Mouse (Mus musculus) limb, embryonic 12.5 days (tissue): Measurements from ENCODE around the gene Gm21992. TPM values are rescaled to one million over a fixed set of nuclear protein-coding genes. Genes with fewer than 3 reads are reported as not detected.
"Not testable (repeated sequence)": the region's sequence is repeated elsewhere in the genome, so short reads cannot be mapped to it uniquely, and the experiment has no call there.

Experiments
- ATAC-seq: fragments of 200-750 bp; cut with Nextera tagmentation; 2 replicates; pipeline ENCODE4 v1.8.0; 2017; ENCODE audit warnings: low read depth, moderate TSS enrichment; ENCODE audit not compliant: insufficient number of reproducible peaks, insufficient read depth, low FRiP score, low TSS enrichment
- H3K27ac ChIP-seq: fragments of 300-500 bp; sonication (generic); 2 replicates; pipeline ENCODE4 v1.5.1; 2016; ENCODE audit warnings: mild to moderate bottlenecking, moderate library complexity
- H3K27me3 ChIP-seq: fragments of 300-500 bp; sonication (generic); 2 replicates; pipeline ENCODE4 v1.6.1; 2016; ENCODE audit warnings: mild to moderate bottlenecking, moderate library complexity
- H3K36me3 ChIP-seq: fragments of 300-500 bp; sonication (generic); 2 replicates; pipeline ENCODE4 v1.6.1; 2016; ENCODE audit warnings: mild to moderate bottlenecking, moderate library complexity
- H3K4me1 ChIP-seq: fragments of 300-500 bp; sonication (generic); replicated peaks from 2 replicates; pipeline ENCODE4 v1.6.1; 2016
- H3K4me2 ChIP-seq: fragments of 300-500 bp; sonication (generic); 2 replicates; pipeline ENCODE4 v1.6.1; 2016; ENCODE audit warnings: mild to moderate bottlenecking, moderate library complexity
- H3K4me3 ChIP-seq: fragments of 300-500 bp; sonication (generic); replicated peaks from 2 replicates; pipeline ENCODE4 v1.5.1; 2016; ENCODE audit warnings: mild to moderate bottlenecking
- H3K9ac ChIP-seq: fragments of 300-500 bp; sonication (generic); replicated peaks from 2 replicates; pipeline ENCODE4 v1.6.1; 2016; ENCODE audit warnings: mild to moderate bottlenecking, moderate library complexity
- H3K9me3 ChIP-seq: fragments of 300-500 bp; sonication (generic); 2 replicates; pipeline ENCODE4 v1.6.1; 2016; ENCODE audit warnings: mild to moderate bottlenecking, moderate library complexity
- WGBS: fragments of 180-500 bp; shearing (Covaris S2); methylation state at CpG from one replicate; pipeline ENCODE4 v1.1.7; 2016; 5-methylcytosine and 5-hydroxymethylcytosine counted together
- polyA plus RNA-seq: library from polyadenylated mRNA; unstranded; fragments of >200 nt; fragmentation: Nextera tagmentation; extraction: Ambion mirVana; gene quantifications from 2 replicates; pipeline ENCODE4 v1.2.1, GENCODE M21; 2016

Gm21992 gene
- polyA plus RNA-seq, 1 experiment from 2014 or later: 57.2 TPM

DNA sequence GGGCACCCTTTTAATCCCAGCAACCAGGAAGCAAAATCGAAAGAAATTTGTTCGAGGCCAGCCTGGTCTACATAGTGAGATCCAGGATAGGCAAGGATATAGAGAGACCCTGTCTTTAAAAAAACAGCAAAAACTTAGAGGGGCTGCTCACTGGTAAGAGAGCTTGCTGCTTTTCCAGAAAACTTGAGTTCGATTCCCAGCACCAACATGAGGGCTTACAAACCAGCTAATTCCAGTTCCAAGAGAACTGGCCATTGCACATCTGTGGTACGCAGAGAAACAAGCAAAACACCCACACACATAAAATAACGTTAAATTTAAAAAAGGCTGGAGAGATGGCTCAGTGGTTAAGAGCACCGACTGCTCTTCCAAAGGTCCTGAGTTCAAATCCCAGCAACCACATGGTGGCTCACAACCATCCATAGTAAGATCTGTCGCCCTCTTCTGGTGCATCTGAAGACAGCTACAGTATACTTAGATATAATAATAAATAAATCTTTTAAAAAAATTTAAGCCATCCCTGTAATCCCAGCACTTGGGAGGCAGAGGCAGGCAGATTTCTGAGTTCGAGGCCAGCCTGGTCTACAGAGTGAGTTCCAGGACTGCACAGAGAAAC is 1.0 kb upstream of the Gm21992 start:
- not testable (repeated sequence) for H3K9me3 ChIP-seq, H3K27me3 ChIP-seq, ATAC-seq, H3K36me3 ChIP-seq
- Histone ChIP-seq H3K4me1 (peaks cover 24% of the 10 kb centered on the region), H3K27ac (peak overlapping the region; percentile 95; the same call in 1 of the 2 replicates), H3K4me2 (peak overlapping the region; percentile 91), H3K4me3 (peak overlapping the region; percentile 85), H3K9ac (peak overlapping the region; percentile 84)
- 78% methylated on average over 8 of the region's 8 CpGs for WGBS

DNA sequence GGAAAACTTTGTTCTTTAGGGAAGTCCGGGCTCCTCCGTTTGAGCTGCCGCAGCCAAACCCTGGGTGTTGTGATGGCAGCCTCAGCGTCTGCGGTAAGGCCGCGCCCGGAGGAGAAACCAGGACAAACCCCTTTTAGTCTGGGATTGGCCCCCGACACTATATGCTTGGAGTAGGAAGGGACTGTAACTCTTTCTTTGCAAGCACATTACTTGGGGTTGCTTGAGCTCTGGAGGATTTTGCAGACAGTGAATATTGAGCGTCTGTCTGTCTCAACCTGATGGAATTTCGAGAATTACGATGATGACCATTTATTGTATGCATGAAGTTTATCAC is 464 bp upstream of the Gm21992 start:
- peaks cover 24% of the 10 kb centered on the region for H3K4me1 ChIP-seq
- H3K9me3 ChIP-seq: no peaks in the 10 kb centered on the region
- H3K36me3 ChIP-seq: no peaks in the 10 kb centered on the region
- H3K9ac ChIP-seq: peak overlapping the region; percentile 84
- no peaks in the 10 kb centered on the region for H3K27me3 ChIP-seq
- peak overlapping the region; percentile 91 for H3K4me2 ChIP-seq
- peak overlapping the region; percentile 95 for H3K27ac ChIP-seq
- ATAC-seq: no peak
- WGBS: 7% methylated on average over 12 of the region's 12 CpGs
- peak overlapping the region; percentile 85 for H3K4me3 ChIP-seq

DNA sequence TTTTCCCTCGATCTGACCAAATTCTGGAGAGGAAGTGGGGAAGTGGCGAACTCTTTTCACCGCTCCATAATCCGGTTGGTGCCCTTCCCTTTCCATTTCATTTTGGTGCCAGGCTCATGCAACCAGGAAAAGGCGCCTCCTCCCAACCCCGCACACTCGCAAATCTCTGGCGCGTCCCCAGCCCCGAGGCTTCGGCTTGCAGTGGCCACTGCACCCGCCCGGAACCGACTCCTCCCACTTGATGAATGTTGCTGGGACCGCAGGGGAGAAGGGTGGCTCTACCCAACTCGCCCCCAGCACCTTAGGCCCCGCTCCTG is 708 bp downstream of the Gm21992 start:
- Histone ChIP-seq H3K27me3 (no peaks in the 10 kb centered on the region), H3K4me2 (peak overlapping the region; percentile 91), H3K4me1 (peaks cover 24% of the 10 kb centered on the region), H3K4me3 (peak overlapping the region; percentile 85), H3K9me3 (no peaks in the 10 kb centered on the region), H3K27ac (peak overlapping the region; percentile 95), H3K9ac (peak overlapping the region; percentile 80), H3K36me3 (no peaks in the 10 kb centered on the region)
- ATAC-seq: no peak; the same call in 1 of the 2 replicates
- under 1% methylated on average over 17 of the region's 17 CpGs for WGBS

DNA sequence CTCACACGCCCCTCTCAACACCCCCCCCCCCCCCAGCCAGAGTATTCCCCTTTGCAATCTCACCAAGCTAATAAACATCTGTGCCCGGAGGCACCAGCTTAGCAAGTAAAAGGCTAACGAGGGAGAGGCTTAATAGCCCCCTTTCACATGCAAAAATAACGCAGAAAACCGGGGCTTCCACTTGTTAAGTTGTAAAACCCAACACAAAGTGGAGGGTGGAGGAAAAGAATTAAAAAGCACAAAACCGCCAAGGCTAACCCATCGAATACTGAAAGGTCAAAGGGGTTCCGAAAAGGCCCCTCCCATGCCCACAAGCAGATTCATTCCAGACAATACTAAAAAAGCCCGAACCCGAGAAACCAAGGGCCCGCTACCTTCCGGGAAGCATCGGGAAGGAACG is 1.1 kb downstream of the Gm21992 start:
- Histone ChIP-seq H3K36me3 (no peaks in the 10 kb centered on the region), H3K4me3 (peak overlapping the region; percentile 85), H3K27ac (peak overlapping the region; percentile 95), H3K27me3 (no peaks in the 10 kb centered on the region), H3K4me1 (peaks cover 24% of the 10 kb centered on the region), H3K9ac (peak overlapping the region; percentile 80), H3K9me3 (no peaks in the 10 kb centered on the region), H3K4me2 (peak overlapping the region; percentile 91)
- WGBS: 0% methylated on average over 14 of the region's 14 CpGs
- no peak for ATAC-seq

DNA sequence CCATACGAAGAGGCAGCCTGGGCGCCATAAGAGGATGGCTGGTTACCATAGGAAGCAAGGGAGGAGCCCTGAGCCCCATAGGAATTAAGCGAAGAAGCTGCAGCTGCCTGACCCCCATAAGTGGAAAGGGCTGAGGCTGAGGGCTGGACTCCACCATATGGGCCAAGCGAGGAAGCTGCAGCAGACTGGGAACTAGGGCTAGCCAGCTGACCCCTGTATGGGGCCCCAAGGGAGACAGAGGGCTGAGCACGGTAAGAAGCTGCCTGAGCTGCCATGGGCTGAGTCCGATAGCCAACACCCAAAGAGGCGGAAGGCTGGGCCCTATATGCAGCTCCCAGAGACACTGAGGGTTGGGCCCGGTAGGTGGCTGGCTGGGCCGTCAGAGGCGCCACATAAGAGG is 8.1 kb downstream of the Gm21992 start:
- no peaks in the 10 kb centered on the region for H3K27me3 ChIP-seq
- no peak for ATAC-seq
- WGBS: 88% methylated on average over 10 of the region's 10 CpGs
- H3K4me2 ChIP-seq: no peak overlapping the region
- H3K27ac ChIP-seq: no peak overlapping the region
- no peak overlapping the region for H3K9ac ChIP-seq
- peaks cover 61% of the 10 kb centered on the region for H3K36me3 ChIP-seq
- H3K4me3 ChIP-seq: no peak overlapping the region
- H3K9me3 ChIP-seq: no peaks in the 10 kb centered on the region
- peaks cover 8% of the 10 kb centered on the region for H3K4me1 ChIP-seq

DNA sequence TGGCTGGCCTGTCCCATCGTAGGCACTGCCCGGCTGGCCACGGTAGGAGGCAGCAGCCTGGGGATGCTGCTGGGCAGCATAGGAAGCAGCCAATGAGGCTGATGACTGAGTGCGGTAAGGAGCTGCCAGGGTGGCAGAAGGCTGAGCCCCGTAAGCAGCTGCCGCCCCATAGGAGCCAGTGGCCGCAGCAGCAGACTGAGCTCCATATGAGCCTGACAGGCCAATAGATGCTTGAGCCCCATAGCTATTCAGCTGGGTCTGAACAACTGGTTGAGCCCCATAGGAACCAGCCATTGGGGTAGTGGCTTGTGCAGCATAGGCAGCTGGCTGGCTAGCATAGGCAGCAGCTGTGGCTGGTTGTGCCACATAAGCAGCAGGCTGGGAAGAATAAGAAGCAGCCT is 8.7 kb downstream of the Gm21992 start:
- peak; percentile 59; the same call in 1 of the 2 replicates for ATAC-seq
- Histone ChIP-seq H3K27ac (no peak overlapping the region), H3K4me1 (0 out of 2 replicates have a peak, but pooled peaks cover 2% of the 10 kb centered on the region), H3K4me2 (no peak overlapping the region), H3K9me3 (no peaks in the 10 kb centered on the region), H3K9ac (no peak overlapping the region), H3K27me3 (no peaks in the 10 kb centered on the region), H3K36me3 (peaks cover 67% of the 10 kb centered on the region), H3K4me3 (no peak overlapping the region)
- WGBS: 96% methylated on average over 7 of the region's 7 CpGs

DNA sequence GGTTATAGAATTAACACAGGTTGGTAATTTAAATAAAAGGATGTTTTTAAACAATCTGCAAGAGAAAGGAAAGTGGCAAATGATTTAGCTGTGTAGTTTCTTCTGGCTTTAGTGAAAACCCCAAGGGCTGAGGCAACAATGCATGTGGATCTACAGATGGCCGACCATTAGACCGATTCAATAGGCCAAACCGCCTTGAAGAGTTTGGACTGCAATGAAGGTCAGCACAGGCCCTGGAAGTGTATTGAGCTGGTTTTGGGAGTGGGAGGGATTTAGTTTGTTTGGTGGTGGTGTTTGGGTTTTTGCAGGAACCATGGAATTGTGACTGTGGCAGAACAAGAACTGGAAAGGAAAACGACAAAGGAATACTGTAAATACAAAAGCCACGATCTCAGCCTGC is 12.3 kb downstream of the Gm21992 start:
- no peak overlapping the region for H3K4me2 ChIP-seq
- no peak overlapping the region for H3K4me3 ChIP-seq
- peaks cover 12% of the 10 kb centered on the region for H3K4me1 ChIP-seq
- no peak for ATAC-seq
- peaks cover 76% of the 10 kb centered on the region for H3K36me3 ChIP-seq
- 97% methylated on average over 5 of the region's 5 CpGs for WGBS
- no peaks in the 10 kb centered on the region for H3K27me3 ChIP-seq
- H3K9ac ChIP-seq: no peak overlapping the region
- H3K27ac ChIP-seq: no peak overlapping the region
- H3K9me3 ChIP-seq: no peaks in the 10 kb centered on the region

DNA sequence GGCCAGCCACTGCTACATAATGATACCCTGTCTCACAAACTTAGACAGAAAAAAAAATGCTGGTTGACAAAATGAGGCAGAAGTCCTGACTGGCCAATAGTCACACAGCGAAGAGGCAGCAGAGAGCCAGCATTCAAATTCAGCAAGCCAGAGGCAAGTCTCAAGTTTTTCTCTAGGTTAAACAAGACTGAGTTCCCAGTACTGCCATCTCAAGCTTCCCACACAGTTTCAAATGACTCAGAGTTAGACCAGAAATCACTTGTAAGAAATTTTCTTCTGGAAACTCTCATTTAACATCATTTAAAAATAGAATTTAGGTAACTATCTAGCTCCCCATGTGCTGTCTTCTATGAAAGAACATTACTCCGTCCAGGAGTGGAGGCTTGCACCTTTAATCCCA is 13.6 kb downstream of the Gm21992 start:
- ATAC-seq: no peak
- Histone ChIP-seq H3K9me3 (no peaks in the 10 kb centered on the region), H3K4me3 (no peak overlapping the region), H3K36me3 (peaks cover 63% of the 10 kb centered on the region), H3K9ac (no peak overlapping the region), H3K4me2 (no peak overlapping the region), H3K27me3 (no peaks in the 10 kb centered on the region), H3K27ac (no peak overlapping the region), H3K4me1 (peaks cover 12% of the 10 kb centered on the region)
- WGBS: 88% methylated on average over 2 of the region's 2 CpGs

DNA sequence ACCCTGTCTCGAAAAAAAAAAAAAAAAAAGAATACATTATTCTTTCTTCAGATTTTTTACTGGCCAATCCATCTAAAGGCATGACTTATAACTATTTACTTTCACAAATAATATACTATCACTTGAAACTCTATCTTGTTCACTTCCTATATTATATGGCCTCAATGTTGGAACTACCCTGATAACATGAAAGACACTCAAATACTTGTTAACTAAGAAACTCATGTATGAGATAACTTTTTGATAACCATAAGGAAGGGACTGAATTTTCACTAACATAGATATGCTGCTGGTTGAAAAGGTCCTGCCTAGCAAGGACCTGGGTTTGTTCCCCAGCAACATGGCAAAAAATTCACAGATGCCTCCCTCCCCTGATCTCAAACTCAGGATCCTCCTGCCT is 15.5 kb downstream of the Gm21992 start:
- Histone ChIP-seq H3K27me3 (no peaks in the 10 kb centered on the region), H3K9me3 (no peaks in the 10 kb centered on the region), H3K9ac (no peak overlapping the region), H3K4me2 (no peak overlapping the region), H3K27ac (no peak overlapping the region), H3K4me1 (peaks cover 25% of the 10 kb centered on the region), H3K36me3 (peaks cover 57% of the 10 kb centered on the region), H3K4me3 (no peak overlapping the region)
- no peak for ATAC-seq
- 71% methylated on average over 1 of the region's 1 CpGs for WGBS

DNA sequence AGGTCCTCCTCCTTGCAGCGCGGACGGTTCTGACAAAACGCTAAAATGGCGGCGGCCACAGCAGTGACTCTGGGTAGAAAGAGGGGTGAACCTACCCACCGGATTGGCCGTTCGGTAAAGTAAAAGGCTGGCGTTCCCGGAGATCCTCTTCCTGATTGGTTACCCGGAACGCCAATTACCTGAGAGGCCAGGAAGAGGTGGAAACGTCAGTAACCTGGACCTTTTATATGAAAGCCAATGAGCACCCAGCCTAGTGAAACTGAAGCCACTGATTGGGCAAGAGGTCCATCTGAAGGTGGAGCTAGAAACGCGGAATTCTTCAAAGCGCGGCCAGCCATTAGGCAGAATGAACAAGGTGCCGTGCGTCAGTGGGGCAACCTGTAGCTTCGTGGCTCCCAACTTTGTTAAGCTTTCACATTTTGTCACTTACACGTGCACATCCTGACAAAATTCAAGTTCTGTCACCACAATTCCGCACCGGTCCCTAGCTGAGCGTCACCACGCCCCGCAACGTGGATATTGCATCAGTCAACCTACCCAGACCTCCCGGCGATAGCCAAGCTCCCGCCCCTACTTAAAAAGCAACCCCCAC is 17.5 kb downstream of the Gm21992 start, which contains the start of gene Rbm4:
Gene Rbm4 (minus strand): TSS at position 71 of the 592 bp plus-strand sequence.
- 0% methylated on average over 31 of the region's 31 CpGs for WGBS
- peak within 1 kb of the TSS; percentile 78 for H3K4me2 ChIP-seq
- peak within 1 kb of the TSS; percentile 81 for H3K9ac ChIP-seq
- H3K9me3 ChIP-seq: no peaks in the 10 kb centered on the region
- peak; percentile 98 for ATAC-seq
- H3K27me3 ChIP-seq: no peaks in the 10 kb centered on the region
- H3K4me1 ChIP-seq: peaks cover 35% of the 10 kb centered on the region
- H3K4me3 ChIP-seq: peak within 1 kb of the TSS; percentile 71
- peak within 1 kb of the TSS; percentile 78; the same call in 1 of the 2 replicates for H3K27ac ChIP-seq
- peaks cover 56% of the 10 kb centered on the region for H3K36me3 ChIP-seq

DNA sequence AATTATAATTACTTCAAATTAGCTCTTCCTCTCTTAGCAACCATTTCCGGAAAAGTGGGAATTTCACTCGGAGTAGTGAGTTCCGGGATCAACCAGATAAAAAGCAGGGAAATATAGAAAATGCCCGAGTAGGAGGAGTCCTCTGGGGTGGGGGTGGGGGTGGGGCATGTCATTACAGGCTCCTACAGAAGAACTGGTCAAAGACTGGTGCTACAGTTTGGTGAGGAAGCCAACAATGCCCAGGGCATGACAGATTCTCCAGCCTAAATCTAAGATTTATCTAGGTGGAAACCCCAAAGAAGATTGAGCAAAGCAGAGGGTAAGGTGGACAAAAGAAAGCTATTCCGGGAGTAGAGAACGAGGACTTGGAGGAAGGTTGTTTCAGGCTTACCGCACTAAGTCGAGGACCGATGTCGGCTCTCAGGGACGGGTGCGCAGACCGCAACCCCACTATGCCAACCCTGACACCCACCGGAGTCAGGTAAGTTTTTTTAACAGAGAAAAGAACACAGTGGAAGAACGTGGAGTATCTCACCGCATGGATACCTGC is 18.1 kb downstream of the Gm21992 start:
- H3K36me3 ChIP-seq: peaks cover 56% of the 10 kb centered on the region

More for the DNA sequence above, 18.1 kb downstream of the Gm21992 start:
- H3K27me3 ChIP-seq: no peaks in the 10 kb centered on the region
- WGBS: 3% methylated on average over 16 of the region's 16 CpGs
- peak overlapping the region; percentile 78 for H3K4me2 ChIP-seq
- peak overlapping the region; percentile 78; the same call in 1 of the 2 replicates for H3K27ac ChIP-seq
- no peak for ATAC-seq
- H3K4me1 ChIP-seq: peaks cover 35% of the 10 kb centered on the region
- peak overlapping the region; percentile 71 for H3K4me3 ChIP-seq
- no peaks in the 10 kb centered on the region for H3K9me3 ChIP-seq
- H3K9ac ChIP-seq: peak overlapping the region; percentile 81
